Mouse (Mus musculus): ENCODE measurements at regions not wholly inside any gene's neighbourhood (a gene's known extent, or its start where the extent isn't known, plus 50 kb on each side); places are given as distances from the start of the nearest gene placed in this dataset.

DNA sequence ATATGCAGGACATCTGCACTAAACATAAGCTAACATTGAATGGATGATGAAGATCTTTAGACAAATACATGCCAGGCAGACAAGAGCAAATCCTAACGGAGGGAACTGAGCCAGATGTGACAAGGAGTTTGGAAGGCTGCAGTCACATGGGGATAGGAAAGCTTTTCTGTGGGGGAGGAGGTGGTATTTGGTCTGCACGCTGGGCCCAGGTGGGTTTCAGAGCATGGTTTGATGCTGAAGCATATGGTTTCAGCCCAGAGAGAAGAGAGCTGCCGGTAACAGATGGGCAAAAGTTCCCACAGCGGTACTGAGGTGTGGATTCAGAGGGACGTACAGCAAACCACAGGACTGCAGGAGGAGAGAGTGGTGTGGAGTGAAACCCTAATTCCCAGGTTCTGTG lies 982.1 kb downstream of the 4930447A16Rik start:
- TF ChIP-seq CTCF (IDR thresholded peaks at IDR 0.05; ENCODE audit: borderline replicate concordance, extremely low read depth, insufficient read depth, insufficient read length) (no peak), POLR2A (IDR thresholded peaks at IDR 0.05; ENCODE audit: borderline replicate concordance, extremely low read depth, insufficient read depth, insufficient read length, poor library complexity, severe bottlenecking) (no peak)

Data from brain, embryonic 14.5 days (tissue).